Mouse (Mus musculus): ENCODE data around the gene Prss40. TPM values are rescaled to one million over a fixed set of nuclear protein-coding genes. Genes with fewer than 3 reads are reported as not detected.
A peak's percentile ranks its signal among the peaks of the same experiment; 100 is the strongest.

Gene Prss40
- polyA plus RNA-seq, 1 experiment, result not detected

DNA sequence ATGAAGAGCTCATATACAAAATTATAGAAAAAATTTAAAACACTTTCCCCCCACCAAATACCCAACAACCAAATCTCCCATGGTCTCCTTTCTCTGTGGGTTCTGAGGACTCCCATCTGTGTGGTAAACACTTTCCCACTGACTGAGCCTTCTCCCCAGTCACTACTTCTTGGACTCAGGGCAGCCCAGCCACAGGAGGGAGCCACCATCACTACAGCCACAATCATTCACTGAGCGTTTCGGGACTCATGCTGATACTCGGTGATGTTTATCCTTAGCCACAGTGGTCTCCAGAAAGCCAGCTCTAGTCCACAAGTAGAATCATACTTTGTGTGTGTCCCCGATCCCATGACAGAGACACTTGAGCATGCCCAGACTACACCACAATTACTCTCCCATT is 47.7 kb downstream of the Prss40 start:
- H3K9me3 ChIP-seq (replicated peaks; ENCODE audit: control insufficient read depth, insufficient read depth, low read length, poor library complexity, severe bottlenecking), result no peaks in the 10 kb centered on the region
- no peaks in the 10 kb centered on the region for H3K36me3 ChIP-seq (ENCODE audit: control insufficient read depth, insufficient read depth, low read length, poor library complexity, severe bottlenecking)
- no peaks in the 10 kb centered on the region for H3K4me1 ChIP-seq (ENCODE audit: control insufficient read depth, insufficient read depth, low read length)
- no peak overlapping the region for H3K27ac ChIP-seq (ENCODE audit: insufficient read depth, low read length)
- no peaks in the 10 kb centered on the region for H3K27me3 ChIP-seq (ENCODE audit: control insufficient read depth, insufficient read depth, low read length, poor library complexity, severe bottlenecking)
- no peak overlapping the region for H3K9ac ChIP-seq (ENCODE audit: low read depth, poor library complexity, severe bottlenecking)
- no peak overlapping the region for H3K4me3 ChIP-seq (ENCODE audit: low read depth, low read length)
- no peak for TF ChIP-seq EP300 (IDR thresholded peaks at IDR 0.05; ENCODE audit: insufficient read depth, low read depth, low read length)
- peak; percentile 17 for TF ChIP-seq CTCF (IDR thresholded peaks at IDR 0.05; ENCODE audit: low read depth, low read length)

DNA sequence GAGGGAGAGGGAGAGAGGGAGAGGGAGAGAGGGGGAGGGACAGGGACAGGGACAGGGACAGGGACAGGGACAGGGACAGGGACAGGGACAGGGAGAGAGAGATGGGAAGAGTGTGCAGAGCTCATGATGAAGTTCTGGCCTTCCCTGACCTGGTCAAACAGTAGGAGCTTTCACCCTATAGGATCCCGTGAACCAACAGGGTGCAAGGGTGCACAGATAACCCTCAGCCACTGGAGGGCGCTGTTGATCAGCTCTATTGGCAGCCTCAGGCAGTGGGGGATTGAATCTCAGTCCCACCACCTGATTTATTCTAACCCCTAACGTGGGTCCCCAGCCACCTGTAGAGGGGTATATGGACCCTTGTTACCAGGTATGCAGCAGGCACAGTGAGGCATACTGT is 49.7 kb downstream of the Prss40 start:
- H3K9ac ChIP-seq (ENCODE audit: low read depth, poor library complexity, severe bottlenecking), result no peak overlapping the region
- H3K36me3 ChIP-seq (ENCODE audit: control insufficient read depth, insufficient read depth, low read length, poor library complexity, severe bottlenecking), result no peaks in the 10 kb centered on the region
- no peak for TF ChIP-seq POLR2A (IDR thresholded peaks at IDR 0.05; ENCODE audit: insufficient read depth, low read length)
- peak; percentile 97 for TF ChIP-seq CTCF (IDR thresholded peaks at IDR 0.05; ENCODE audit: low read depth, low read length)
- no peaks in the 10 kb centered on the region for H3K4me1 ChIP-seq (ENCODE audit: control insufficient read depth, insufficient read depth, low read length)
- H3K4me3 ChIP-seq (ENCODE audit: low read depth, low read length), result no peak overlapping the region
- no peaks in the 10 kb centered on the region for H3K9me3 ChIP-seq (replicated peaks; ENCODE audit: control insufficient read depth, insufficient read depth, low read length, poor library complexity, severe bottlenecking)
- no peak overlapping the region for H3K27ac ChIP-seq (ENCODE audit: insufficient read depth, low read length)
- no peaks in the 10 kb centered on the region for H3K27me3 ChIP-seq (ENCODE audit: control insufficient read depth, insufficient read depth, low read length, poor library complexity, severe bottlenecking)

DNA sequence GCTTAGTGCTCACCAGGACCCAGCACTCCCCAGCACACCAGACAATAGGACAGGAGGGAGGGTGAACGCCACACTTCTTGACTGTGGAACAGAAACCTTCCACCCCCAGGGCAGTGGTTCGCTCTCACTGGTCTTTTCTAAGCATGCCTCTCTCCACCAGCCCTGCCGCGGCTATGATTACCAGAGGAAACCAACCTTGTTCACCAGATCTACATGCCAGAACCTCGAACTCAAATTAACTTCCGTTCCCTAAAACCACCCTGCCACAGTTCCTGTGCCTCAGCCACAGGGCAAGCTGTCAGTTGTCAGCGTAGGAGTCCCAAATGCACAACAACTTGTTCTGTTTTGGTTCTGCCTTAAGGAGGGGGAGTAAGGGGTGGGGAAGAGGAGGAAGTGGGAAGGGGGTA is 50.2 kb downstream of the Prss40 start:
- no peaks in the 10 kb centered on the region for H3K27me3 ChIP-seq (ENCODE audit: control insufficient read depth, insufficient read depth, low read length, poor library complexity, severe bottlenecking)
- no peaks in the 10 kb centered on the region for H3K36me3 ChIP-seq (ENCODE audit: control insufficient read depth, insufficient read depth, low read length, poor library complexity, severe bottlenecking)
- H3K9ac ChIP-seq (ENCODE audit: low read depth, poor library complexity, severe bottlenecking), result no peak overlapping the region
- no peak overlapping the region for H3K27ac ChIP-seq (ENCODE audit: insufficient read depth, low read length)
- H3K4me1 ChIP-seq (ENCODE audit: control insufficient read depth, insufficient read depth, low read length), result no peaks in the 10 kb centered on the region
- no peaks in the 10 kb centered on the region for H3K9me3 ChIP-seq (replicated peaks; ENCODE audit: control insufficient read depth, insufficient read depth, low read length, poor library complexity, severe bottlenecking)
- H3K4me3 ChIP-seq (ENCODE audit: low read depth, low read length), result peak overlapping the region; percentile 17; the same call in 1 of the 2 replicates
- TF ChIP-seq CTCF (IDR thresholded peaks at IDR 0.05; ENCODE audit: low read depth, low read length), result no peak
- no peak for TF ChIP-seq EP300 (IDR thresholded peaks at IDR 0.05; ENCODE audit: insufficient read depth, low read depth, low read length)
- no peak for TF ChIP-seq POLR2A (IDR thresholded peaks at IDR 0.05; ENCODE audit: insufficient read depth, low read length)

DNA sequence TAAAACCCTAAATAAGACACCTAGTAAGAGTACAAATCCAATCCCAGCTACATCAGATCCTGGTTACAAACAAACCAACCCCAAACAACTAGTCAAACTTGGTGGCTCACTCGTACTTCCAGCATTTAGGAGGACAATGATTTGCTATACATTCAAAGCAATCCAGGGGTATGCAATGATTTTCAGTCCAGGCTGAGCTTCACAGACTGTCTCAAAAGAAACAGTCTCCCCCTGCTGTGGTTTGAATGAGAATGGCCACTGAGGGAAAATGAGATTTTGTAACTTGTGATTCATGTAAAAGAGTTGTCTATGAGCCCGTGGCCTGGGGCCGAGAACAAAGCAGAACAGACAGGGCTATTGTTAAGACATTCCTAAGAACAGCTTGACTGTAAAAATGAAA is 52.8 kb downstream of the Prss40 start:
- Histone ChIP-seq H3K9me3 (replicated peaks; ENCODE audit: control insufficient read depth, insufficient read depth, low read length, poor library complexity, severe bottlenecking) (no peaks in the 10 kb centered on the region), H3K4me1 (ENCODE audit: control insufficient read depth, insufficient read depth, low read length) (no peaks in the 10 kb centered on the region), H3K4me3 (ENCODE audit: low read depth, low read length) (no peak overlapping the region), H3K27ac (ENCODE audit: insufficient read depth, low read length) (no peak overlapping the region), H3K36me3 (ENCODE audit: control insufficient read depth, insufficient read depth, low read length, poor library complexity, severe bottlenecking) (no peaks in the 10 kb centered on the region), H3K27me3 (ENCODE audit: control insufficient read depth, insufficient read depth, low read length, poor library complexity, severe bottlenecking) (no peaks in the 10 kb centered on the region), H3K9ac (ENCODE audit: low read depth, poor library complexity, severe bottlenecking) (no peak overlapping the region)
- TF ChIP-seq CTCF (IDR thresholded peaks at IDR 0.05; ENCODE audit: low read depth, low read length) (no peak), POLR2A (IDR thresholded peaks at IDR 0.05; ENCODE audit: insufficient read depth, low read length) (no peak), EP300 (IDR thresholded peaks at IDR 0.05; ENCODE audit: insufficient read depth, low read depth, low read length) (no peak)

DNA sequence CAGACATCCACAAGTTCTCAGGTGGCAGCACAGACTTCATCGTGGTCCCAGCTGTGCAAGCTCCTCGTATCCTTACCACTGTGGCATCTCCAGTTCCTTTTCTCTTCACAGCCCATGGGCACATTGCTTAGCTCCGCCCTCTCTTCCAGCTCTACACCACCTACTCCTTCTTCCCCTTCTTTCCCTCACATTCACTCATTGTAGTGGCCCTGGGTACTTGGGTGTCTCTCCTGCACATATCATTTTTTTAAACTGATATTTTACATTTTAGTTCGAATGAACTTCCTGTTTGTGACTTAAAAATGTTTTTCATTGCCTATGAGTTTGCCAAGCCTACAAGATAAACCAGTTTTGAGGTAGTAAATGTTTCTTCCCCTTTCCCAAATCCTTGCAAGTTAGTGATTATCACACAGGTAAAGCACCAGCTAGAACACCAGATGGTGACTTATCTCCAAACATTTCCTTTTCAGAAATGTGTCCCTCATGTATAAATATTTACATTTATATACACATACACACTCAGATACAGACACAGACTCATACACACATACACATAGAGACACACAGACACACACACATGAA is 54.7 kb downstream of the Prss40 start:
- H3K4me3 ChIP-seq (ENCODE audit: low read depth, low read length), result no peak overlapping the region
- TF ChIP-seq POLR2A (IDR thresholded peaks at IDR 0.05; ENCODE audit: insufficient read depth, low read length) (no peak), EP300 (IDR thresholded peaks at IDR 0.05; ENCODE audit: insufficient read depth, low read depth, low read length) (no peak), CTCF (IDR thresholded peaks at IDR 0.05; ENCODE audit: low read depth, low read length) (no peak)

DNA sequence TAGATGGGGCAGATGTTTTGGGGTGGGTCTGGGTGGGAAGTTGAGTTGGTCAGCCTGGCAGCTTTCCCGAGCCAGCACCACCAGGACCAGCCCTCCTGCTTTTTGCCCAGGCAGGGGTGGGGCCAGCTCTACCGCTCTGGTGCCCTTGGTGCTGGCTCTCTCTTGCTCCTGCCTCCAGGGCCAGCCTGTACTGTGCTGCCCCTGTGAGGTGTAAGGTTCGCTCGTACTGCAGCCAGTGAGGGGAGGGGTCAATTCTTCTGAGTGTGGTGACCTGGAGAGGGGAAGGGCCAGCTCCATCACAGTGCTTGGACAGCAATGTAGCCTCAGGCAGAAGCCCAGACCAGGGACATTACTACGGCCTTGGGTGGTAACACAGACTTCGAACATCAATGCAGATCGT is 55.4 kb downstream of the Prss40 start:
- H3K9me3 ChIP-seq (replicated peaks; ENCODE audit: control insufficient read depth, insufficient read depth, low read length, poor library complexity, severe bottlenecking), result no peaks in the 10 kb centered on the region
- no peak overlapping the region for H3K4me3 ChIP-seq (ENCODE audit: low read depth, low read length)
- H3K27ac ChIP-seq (ENCODE audit: insufficient read depth, low read length), result no peak overlapping the region
- H3K4me1 ChIP-seq (ENCODE audit: control insufficient read depth, insufficient read depth, low read length), result no peaks in the 10 kb centered on the region
- TF ChIP-seq POLR2A (IDR thresholded peaks at IDR 0.05; ENCODE audit: insufficient read depth, low read length), result no peak
- TF ChIP-seq EP300 (IDR thresholded peaks at IDR 0.05; ENCODE audit: insufficient read depth, low read depth, low read length), result no peak
- no peak for TF ChIP-seq CTCF (IDR thresholded peaks at IDR 0.05; ENCODE audit: low read depth, low read length)
- no peaks in the 10 kb centered on the region for H3K27me3 ChIP-seq (ENCODE audit: control insufficient read depth, insufficient read depth, low read length, poor library complexity, severe bottlenecking)
- no peak overlapping the region for H3K9ac ChIP-seq (ENCODE audit: low read depth, poor library complexity, severe bottlenecking)
- H3K36me3 ChIP-seq (ENCODE audit: control insufficient read depth, insufficient read depth, low read length, poor library complexity, severe bottlenecking), result no peaks in the 10 kb centered on the region

More for the DNA sequence above, 54.7 kb downstream of the Prss40 start:
- Histone ChIP-seq H3K9ac (ENCODE audit: low read depth, poor library complexity, severe bottlenecking) (no peak overlapping the region), H3K27me3 (ENCODE audit: control insufficient read depth, insufficient read depth, low read length, poor library complexity, severe bottlenecking) (no peaks in the 10 kb centered on the region), H3K36me3 (ENCODE audit: control insufficient read depth, insufficient read depth, low read length, poor library complexity, severe bottlenecking) (no peaks in the 10 kb centered on the region), H3K4me1 (ENCODE audit: control insufficient read depth, insufficient read depth, low read length) (no peaks in the 10 kb centered on the region), H3K27ac (ENCODE audit: insufficient read depth, low read length) (no peak overlapping the region), H3K9me3 (replicated peaks; ENCODE audit: control insufficient read depth, insufficient read depth, low read length, poor library complexity, severe bottlenecking) (no peaks in the 10 kb centered on the region)

Data from ES-Bruce4 (cell line).